Mouse (Mus musculus) limb, embryonic 10.5 days (tissue): ENCODE measurements around the gene 1700025F22Rik. TPM values are rescaled to one million over a fixed set of nuclear protein-coding genes. Genes with fewer than 3 reads are reported as not detected.
A peak's percentile ranks its signal among the peaks of the same experiment; 100 is the strongest.
"Not testable (repeated sequence)": the region's sequence is repeated elsewhere in the genome, so short reads cannot be mapped to it uniquely, and the experiment has no call there.

Source experiments
- DNase-seq: peaks from one replicate; pipeline ENCODE4 v3.0.0-alpha.2; 2017; ENCODE audit warnings: low spot score
- H3K27ac ChIP-seq: fragments of 300-500 bp; sonication (generic); 2 replicates; pipeline ENCODE4 v1.5.1; 2016; ENCODE audit warnings: mild to moderate bottlenecking
- H3K27me3 ChIP-seq: fragments of 300-500 bp; sonication (generic); 2 replicates; pipeline ENCODE4 v1.6.1; 2016; ENCODE audit warnings: low read depth, mild to moderate bottlenecking; ENCODE audit not compliant: poor library complexity, severe bottlenecking
- H3K36me3 ChIP-seq: fragments of 300-500 bp; sonication (generic); 2 replicates; pipeline ENCODE4 v1.6.1; 2016; ENCODE audit warnings: mild to moderate bottlenecking, moderate library complexity
- H3K4me1 ChIP-seq: fragments of 300-500 bp; sonication (generic); 2 replicates; pipeline ENCODE4 v1.6.1; 2016
- H3K4me3 ChIP-seq: fragments of 300-500 bp; sonication (generic); 2 replicates; pipeline ENCODE4 v1.5.1; 2016; ENCODE audit warnings: mild to moderate bottlenecking, moderate library complexity
- H3K9me3 ChIP-seq: fragments of 300-500 bp; sonication (generic); replicated peaks from 2 replicates; pipeline ENCODE4 v1.6.1; 2016; ENCODE audit warnings: mild to moderate bottlenecking
- WGBS: fragments of 180-500 bp; shearing (Covaris S2); methylation state at CpG from one replicate; pipeline ENCODE4 v1.1.7; 2016; 5-methylcytosine and 5-hydroxymethylcytosine counted together
- polyA plus RNA-seq: library from polyadenylated mRNA; unstranded; fragments of >200 nt; fragmentation: Nextera tagmentation; extraction: Ambion mirVana; gene quantifications from 2 replicates; pipeline ENCODE4 v1.2.1, GENCODE M21; 2016

1700025F22Rik gene
- polyA plus RNA-seq, 1 experiment from 2014 or later: not detected

DNA sequence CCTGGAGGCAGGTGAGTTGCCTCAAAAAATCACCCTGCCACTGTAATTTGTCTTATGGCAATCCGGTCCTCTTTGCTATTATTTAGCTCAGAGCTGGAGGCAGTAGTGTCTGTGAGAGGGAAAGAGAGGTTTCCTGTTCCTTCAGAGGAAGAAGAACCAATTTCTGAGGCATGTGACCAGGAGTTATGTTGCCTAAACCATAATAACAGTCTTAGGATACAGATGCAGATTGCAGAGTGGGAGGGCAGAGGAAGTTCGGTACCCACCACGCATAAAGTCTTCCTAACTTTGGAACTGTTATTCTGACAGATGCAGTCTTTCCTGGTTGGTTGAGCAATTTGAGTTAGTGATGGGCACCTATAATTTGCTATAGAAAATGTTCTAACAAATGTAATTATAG, 66.7 kb downstream of the 1700025F22Rik start:
- 86% methylated on average over 3 of the region's 3 CpGs for WGBS
- H3K27ac ChIP-seq: no peak overlapping the region
- no peaks in the 10 kb centered on the region for H3K9me3 ChIP-seq
- no peaks in the 10 kb centered on the region for H3K36me3 ChIP-seq
- no peaks in the 10 kb centered on the region for H3K4me1 ChIP-seq
- no peak for DNase-seq
- no peak overlapping the region for H3K4me3 ChIP-seq
- peaks cover 9% of the 10 kb centered on the region for H3K27me3 ChIP-seq

DNA sequence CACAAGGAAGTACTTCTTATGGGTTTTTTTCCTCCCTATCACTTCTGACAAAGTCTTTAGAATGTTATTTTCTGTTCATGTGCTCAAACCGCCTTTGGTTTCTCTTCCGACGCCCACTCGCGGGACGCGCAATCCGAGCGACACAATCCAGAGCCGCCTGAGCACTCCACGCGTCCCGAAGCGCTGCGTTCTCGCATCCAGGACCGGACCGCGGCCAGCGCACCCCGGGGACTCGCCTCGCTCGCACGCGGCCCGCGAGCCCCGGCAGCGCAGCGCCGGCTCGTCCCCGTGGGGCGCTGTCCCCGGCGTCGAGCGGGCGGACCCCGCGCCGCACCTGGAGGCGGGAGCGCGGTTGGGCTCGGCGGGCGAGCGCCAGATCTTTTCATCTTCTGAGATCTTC, 73.0 kb downstream of the 1700025F22Rik start:
- H3K27me3 ChIP-seq: peaks cover 35% of the 10 kb centered on the region
- not testable (repeated sequence) for H3K36me3 ChIP-seq, H3K4me1 ChIP-seq, H3K9me3 ChIP-seq, H3K27ac ChIP-seq
- 3% methylated on average over 50 of the region's 50 CpGs for WGBS
- peak overlapping the region; percentile 39 for H3K4me3 ChIP-seq
- peak; percentile 33 for DNase-seq

Other genes starting within 250 kb of the 1700025F22Rik start
- gene Zp1, start 244.7 kb downstream of the 1700025F22Rik start, polyA plus RNA-seq: not detected in 2 replicates
- 0.08 TPM in 2 replicates for gene Ptgdr2, start 228.2 kb downstream of the 1700025F22Rik start, polyA plus RNA-seq
- gene Ccdc86, start 216.1 kb downstream of the 1700025F22Rik start, polyA plus RNA-seq: 46.8 and 62.9 TPM in 2 replicates
- gene Ms4a10, start 190.7 kb downstream of the 1700025F22Rik start, polyA plus RNA-seq: not detected in 2 replicates
- not detected in 2 replicates for gene Ms4a15, start 172.1 kb downstream of the 1700025F22Rik start, polyA plus RNA-seq
- gene Ms4a18, start 147.3 kb downstream of the 1700025F22Rik start, polyA plus RNA-seq: not detected in 2 replicates
- not detected in 2 replicates for gene Ms4a8a, start 84.2 kb downstream of the 1700025F22Rik start, polyA plus RNA-seq
- gene 1700017D01Rik, start 34.4 kb downstream of the 1700025F22Rik start, polyA plus RNA-seq: not detected in 2 replicates
- not detected in 2 replicates for gene Ms4a13, start 31.4 kb upstream of the 1700025F22Rik start, polyA plus RNA-seq
- not detected in 2 replicates for gene Ms4a12, start 67.1 kb upstream of the 1700025F22Rik start, polyA plus RNA-seq
- gene Ms4a1, start 100.9 kb upstream of the 1700025F22Rik start, polyA plus RNA-seq: not detected in 2 replicates
- not detected in 2 replicates for gene Ms4a5, start 118.6 kb upstream of the 1700025F22Rik start, polyA plus RNA-seq
- gene Ms4a14, start 149.1 kb upstream of the 1700025F22Rik start, polyA plus RNA-seq: not detected in 2 replicates
- 0.33 TPM in 1 of 2 replicates, not detected in the other for gene Ms4a7, start 170.8 kb upstream of the 1700025F22Rik start, polyA plus RNA-seq
- 1.5 TPM in 1 of 2 replicates, not detected in the other for gene Ms4a4a, start 210.2 kb upstream of the 1700025F22Rik start, polyA plus RNA-seq
- gene Ms4a4c, start 239.4 kb upstream of the 1700025F22Rik start, polyA plus RNA-seq: 0.14 TPM in 1 of 2 replicates, not detected in the other